Mouse (Mus musculus): ENCODE data around the gene Lemd2.

The Lemd2 gene

DNA sequence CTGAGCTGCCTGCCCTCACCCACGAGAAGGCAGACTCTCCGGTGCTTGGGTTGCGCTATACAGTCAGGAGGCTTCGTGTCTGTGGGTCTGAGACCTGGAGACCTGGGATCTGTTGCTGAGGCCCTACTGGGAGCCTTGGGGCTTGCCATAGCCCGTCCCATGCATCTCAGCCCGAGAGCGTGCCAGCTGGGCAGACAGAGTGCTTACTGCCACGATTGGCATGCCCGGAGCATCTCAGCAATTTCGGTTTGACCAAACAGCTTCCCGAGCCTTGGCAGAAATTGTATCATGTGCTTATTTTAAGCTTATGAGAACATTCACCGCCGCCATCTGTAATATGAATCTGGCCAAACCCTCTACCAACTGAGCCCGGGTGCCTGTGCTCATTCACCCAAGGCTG, 50.0 kb downstream of the Lemd2 start:
- DNase-seq = no peak

DNA sequence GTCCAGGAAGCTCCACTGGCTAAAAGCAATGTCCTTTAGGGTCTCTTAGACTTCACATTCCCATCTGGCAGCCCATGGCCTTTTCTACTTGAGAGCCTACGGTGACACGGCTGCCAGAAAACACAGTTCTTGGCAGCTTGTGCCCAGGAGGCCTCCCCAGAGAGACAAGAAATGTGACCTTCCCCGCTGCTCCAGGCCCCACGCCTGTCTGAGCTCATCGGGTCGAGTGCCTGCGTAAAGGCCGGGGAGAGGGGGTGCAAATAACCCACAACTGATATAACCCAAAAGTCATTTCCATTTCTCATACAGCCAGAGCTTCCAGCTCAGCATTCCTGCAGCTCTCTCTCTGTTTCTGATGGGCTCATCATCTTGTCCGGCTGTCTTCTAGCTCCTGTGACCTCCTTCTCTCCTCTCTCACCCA, 50.5 kb downstream of the Lemd2 start:
- no peak for DNase-seq

DNA sequence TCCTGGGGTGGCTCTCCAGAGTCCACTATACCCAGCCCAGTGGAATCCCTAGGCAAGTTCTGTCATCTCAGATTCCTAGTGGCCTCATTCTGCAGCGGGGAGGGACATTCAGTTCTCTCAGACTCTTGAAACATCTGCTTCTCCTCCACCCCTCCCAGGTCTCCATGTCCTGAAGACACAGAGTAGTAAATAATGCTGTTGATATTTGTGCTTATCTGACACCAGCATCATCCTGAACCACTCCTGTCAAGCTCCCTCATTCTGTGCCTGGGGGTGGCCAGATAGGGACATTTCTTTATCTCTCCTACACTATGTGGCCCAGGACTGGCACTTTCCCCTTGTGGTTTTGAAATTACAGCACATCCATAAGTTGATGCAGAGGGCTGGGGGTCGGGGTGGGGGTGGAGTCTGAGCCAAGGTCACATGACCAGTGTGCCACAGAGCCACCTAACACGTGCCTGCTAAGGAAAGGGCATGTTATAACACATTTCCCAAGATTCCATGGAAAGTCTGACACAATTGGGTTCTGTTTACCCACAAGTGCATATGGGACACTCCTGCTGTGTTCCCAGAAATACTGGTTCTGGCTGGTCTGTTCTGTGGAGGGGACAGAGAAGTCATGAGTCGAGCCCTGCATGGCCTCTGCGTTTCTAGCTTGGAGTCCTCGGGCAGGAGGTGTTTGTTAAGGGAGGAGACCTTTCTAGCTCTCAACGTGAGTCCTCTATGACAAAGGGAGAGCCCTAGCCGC, 51.1 kb downstream of the Lemd2 start:
- DNase-seq = peak; percentile 38

DNA sequence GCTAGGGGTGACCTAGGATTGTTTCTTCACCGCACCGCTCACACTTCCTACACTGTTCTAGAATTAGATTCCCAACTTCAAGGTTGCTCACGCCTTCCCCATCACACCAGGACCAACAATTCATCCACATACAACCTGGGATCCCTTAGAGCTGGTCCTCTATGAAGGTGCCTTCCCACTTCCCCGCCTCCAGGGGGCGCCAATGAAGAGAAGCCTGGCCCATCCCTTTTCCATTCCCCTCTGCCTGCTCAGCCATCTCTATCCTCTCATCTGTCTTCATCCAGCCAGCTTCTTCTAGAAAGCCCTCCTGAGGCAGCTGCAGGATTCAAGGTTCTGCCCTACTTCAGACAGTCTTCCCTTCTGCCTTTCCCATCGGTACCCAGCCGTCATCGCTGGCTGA, 52.9 kb downstream of the Lemd2 start:
- DNase-seq = no peak

DNA sequence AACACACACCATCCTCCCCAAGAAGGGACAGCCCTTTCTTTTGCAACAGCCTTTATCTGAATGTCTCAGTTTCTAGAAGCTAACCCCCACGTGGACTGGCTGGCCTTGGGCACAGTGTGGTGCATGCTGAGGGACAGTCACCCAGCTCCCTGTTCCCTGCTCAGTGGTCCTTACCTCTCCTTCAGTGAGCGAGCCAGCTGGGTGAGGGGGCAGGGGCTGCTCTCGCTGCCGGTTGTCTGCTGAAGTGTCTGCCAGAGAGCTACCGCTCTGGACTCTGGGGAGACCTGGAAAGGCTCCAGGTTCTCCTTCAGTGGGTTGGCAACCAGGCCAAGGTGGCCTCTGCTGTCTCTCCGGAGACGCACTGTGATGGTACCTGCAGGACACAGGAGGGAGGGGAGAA, 53.4 kb downstream of the Lemd2 start:
- DNase-seq = no peak

DNA sequence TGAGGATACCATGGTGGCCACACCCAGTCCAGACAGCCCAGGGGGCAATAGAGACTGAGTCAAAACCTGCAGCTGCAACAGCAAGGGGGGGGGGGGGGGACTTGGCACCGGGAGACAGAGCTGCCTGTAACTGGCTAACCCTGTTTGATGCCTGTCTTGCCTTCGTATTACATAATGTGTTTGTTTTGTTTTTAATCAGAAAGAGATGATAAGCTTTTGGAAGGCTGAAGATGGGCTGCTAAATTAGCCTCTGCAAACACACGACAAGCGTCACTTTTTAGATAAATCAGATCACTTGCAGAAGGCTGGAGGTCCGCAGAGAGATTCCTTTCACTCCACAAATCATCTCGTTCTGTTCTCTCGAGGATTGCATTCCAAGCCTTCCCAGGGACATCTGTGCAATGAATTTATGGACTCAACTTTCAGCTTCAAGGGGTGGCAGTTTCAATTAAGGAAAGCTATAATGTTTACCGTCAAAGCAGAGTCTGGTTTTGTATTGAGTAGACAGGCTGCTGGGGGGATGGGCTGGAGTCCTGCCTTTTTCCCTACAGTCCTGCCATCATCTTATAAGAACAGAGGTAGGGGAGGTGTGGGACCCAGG, 57.8 kb downstream of the Lemd2 start:
- no peak for DNase-seq

DNA sequence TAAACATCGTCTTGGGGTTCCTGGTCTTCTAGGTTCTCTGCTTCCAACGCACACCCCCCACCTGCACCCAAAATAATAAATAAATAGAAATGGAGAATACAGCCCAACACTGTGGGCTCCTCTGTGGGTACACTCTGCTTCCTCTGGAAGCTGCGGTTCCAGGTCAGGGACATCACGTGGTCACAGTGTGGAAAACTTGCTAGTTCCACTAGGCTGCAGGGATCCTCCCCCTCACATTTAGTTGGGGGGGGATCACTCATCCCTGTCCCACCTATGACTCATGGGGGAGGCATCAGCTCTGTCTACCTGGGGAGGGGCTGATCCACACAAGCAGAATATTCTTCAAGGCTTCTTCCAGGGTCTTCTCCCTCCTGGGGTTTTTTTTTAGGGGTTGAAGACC, 60.1 kb downstream of the Lemd2 start:
- no peak for DNase-seq

DNA sequence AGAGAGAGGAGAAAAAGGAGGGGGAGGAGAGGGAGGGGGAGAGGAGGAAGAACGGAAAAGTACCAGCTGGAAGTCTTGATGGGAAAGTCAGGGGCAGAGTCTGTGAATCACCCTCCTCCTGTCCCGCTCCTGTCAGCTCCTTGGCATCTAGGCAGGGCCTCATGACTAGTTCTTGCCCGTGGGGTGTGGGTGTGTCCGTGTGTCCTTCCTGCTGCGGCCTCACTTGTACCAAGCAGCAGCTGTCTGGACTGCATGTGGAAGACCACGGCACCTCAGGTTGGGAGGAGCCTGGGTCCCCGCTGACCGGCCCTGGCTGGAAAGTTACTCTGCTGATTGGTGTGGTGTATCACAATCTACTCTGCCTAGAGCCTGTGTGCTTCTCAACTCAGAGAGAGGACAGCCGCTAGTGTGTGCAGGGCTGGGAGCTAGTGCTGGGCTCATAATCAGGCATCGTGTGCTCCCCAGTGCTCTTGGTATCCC, 62.3 kb downstream of the Lemd2 start:
- peak; percentile 29 for DNase-seq

DNA sequence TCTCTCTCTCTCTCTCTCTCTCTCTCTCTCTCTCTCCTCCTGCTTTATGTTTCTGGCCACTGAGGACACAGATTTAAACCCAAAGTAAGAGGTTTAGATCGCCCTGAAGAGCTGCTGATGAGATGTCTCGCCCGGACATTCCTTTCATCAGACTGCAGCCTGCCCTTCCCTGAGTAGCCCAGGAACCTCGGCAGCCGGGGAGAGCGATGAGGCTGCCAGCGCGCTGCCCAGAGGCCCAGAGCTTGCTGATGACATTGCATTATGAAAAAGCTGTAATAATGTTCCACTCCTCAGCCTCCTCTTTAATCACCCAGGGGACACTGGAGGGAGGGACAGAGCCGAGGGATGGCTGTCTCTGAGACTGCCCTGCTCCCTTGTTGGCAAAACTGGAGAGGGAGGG, 64.0 kb downstream of the Lemd2 start:
- DNase-seq = no peak
